ENCODE assay signal across 8 mouse cellular contexts in the genomic region with DNA sequence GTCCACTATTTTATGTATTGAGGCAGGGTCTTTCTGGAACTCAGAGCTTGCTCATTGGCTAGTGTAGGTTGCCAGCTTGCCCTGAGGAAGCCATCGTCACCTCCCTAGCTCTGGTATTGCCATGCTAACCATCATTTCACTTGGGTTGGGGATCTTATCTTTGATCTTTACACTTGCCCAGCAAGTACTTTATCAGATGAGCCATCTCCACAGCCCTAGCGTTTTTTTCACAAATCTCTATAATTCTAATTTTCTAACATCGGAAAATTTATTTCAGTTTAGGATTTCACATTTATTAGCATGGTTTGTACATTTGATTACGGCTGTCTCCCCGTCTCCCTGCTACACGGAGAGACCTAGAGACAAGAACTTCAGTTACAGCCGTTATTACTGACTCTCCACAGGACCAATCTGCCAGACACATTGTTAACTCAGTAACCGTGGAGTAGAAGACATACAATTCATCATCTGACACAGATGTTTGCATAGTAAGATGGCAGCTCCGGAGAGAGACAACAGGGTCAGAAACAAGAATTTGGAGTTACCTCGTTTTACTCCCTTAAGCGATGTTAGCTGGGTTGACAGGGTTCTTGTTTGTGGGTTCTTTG. TPM values are rescaled to one million over a fixed set of nuclear protein-coding genes. Genes with fewer than 3 reads are reported as not detected.
A peak's percentile ranks its signal among the peaks of the same experiment; 100 is the strongest.
DNase-seq lines count a peak whose midpoint lies in the region; ATAC-seq and TF ChIP-seq lines count a peak whose summit lies in the region.

No protein-coding gene starts in this region.

- H3K36me3 ChIP-seq in embryonic facial prominence, embryonic 11.5 days (replicated peaks; ENCODE audit: control insufficient read depth, insufficient read depth, low read depth, low read length) = no peaks in the 10 kb centered on the region
- no peaks in the 10 kb centered on the region; the same call in 1 of the 2 replicates for H3K36me3 ChIP-seq in intestine, embryonic 16.5 days (ENCODE audit: control insufficient read depth, insufficient read depth, low read length)
- H3K36me3 ChIP-seq in neural tube, embryonic 12.5 days = no peaks in the 10 kb centered on the region

- no peak for TF ChIP-seq CTCF in left cerebral cortex, adult 2 months (IDR thresholded peaks at IDR 0.05)

- H3K4me2 ChIP-seq in embryonic facial prominence, embryonic 11.5 days (ENCODE audit: low read depth, low read length) = peak overlapping the region; percentile 44
- peak overlapping the region; percentile 57 for H3K4me2 ChIP-seq in intestine, embryonic 16.5 days (ENCODE audit: low read depth, low read length)
- peak overlapping the region; percentile 70 for H3K4me2 ChIP-seq in neural tube, embryonic 12.5 days (replicated peaks)

- H3K4me1 ChIP-seq in embryonic facial prominence, embryonic 11.5 days (ENCODE audit: control insufficient read depth, insufficient read depth, low read length) = no peaks in the 10 kb centered on the region
- peaks cover 3% of the 10 kb centered on the region; the same call in 1 of the 2 replicates for H3K4me1 ChIP-seq in intestine, embryonic 16.5 days (ENCODE audit: control insufficient read depth, insufficient read depth, low read length)
- peaks cover 17% of the 10 kb centered on the region for H3K4me1 ChIP-seq in neural tube, embryonic 12.5 days

- peak overlapping the region; percentile 57 for H3K9ac ChIP-seq in embryonic facial prominence, embryonic 11.5 days (replicated peaks; ENCODE audit: low read length)
- peak overlapping the region; percentile 77 for H3K9ac ChIP-seq in intestine, embryonic 16.5 days (ENCODE audit: low read depth, low read length)
- peak overlapping the region; percentile 78 for H3K9ac ChIP-seq in neural tube, embryonic 12.5 days

- no peak for ATAC-seq in embryonic facial prominence, embryonic 11.5 days (replicated peaks; ENCODE audit: insufficient number of reproducible peaks, low FRiP score, low TSS enrichment, low read depth)
- ATAC-seq in intestine, embryonic 16.5 days = peak; percentile 17; the same call in 1 of the 2 replicates
- peak; percentile 42; the same call in 1 of the 2 replicates for ATAC-seq in neural tube, embryonic 12.5 days (ENCODE audit: low FRiP score, low read depth)

- peak overlapping the region; percentile 88 for H3K4me3 ChIP-seq in left cerebral cortex, adult 2 months
- H3K4me3 ChIP-seq in embryonic facial prominence, embryonic 11.5 days (ENCODE audit: low read depth, low read length) = peak overlapping the region; percentile 98
- peak overlapping the region; percentile 79 for H3K4me3 ChIP-seq in intestine, embryonic 16.5 days (ENCODE audit: low read length)
- H3K4me3 ChIP-seq in neural tube, embryonic 12.5 days = peak overlapping the region; percentile 92

- intact Hi-C loops in left cerebral cortex, adult 2 months (cut with DNase I) = no loop called here
- intact Hi-C loops in left cerebral cortex, postnatal 25 days (cut with DNase I) = no loop called here

- H3K27ac ChIP-seq in left cerebral cortex, adult 2 months = peak overlapping the region; percentile 97
- peak overlapping the region; percentile 14; the same call in 1 of the 2 replicates for H3K27ac ChIP-seq in embryonic facial prominence, embryonic 11.5 days (replicated peaks; ENCODE audit: low read depth, low read length)
- H3K27ac ChIP-seq in intestine, embryonic 16.5 days (ENCODE audit: low read length) = peak overlapping the region; percentile 97
- peak overlapping the region; percentile 92 for H3K27ac ChIP-seq in neural tube, embryonic 12.5 days

- no peak for DNase-seq in left cerebral cortex, adult 2 months (ENCODE audit: extremely low spot score in 1 of 2, low spot score in 2 of 2)
- no peak for DNase-seq in left cerebral cortex, postnatal 25 days (ENCODE audit: low spot score in 2 of 2)
- peak; percentile 18 for DNase-seq in embryonic facial prominence, embryonic 11.5 days (ENCODE audit: low spot score)
- no peak for DNase-seq in ovary, adult 18-20 months (ENCODE audit: low spot score)
- DNase-seq in urinary bladder, postnatal 10 days (ENCODE audit: low spot score) = no peak
- no peak for DNase-seq in layer of hippocampus, postnatal 14 days (ENCODE audit: low spot score in 2 of 2)

- no peaks in the 10 kb centered on the region for H3K9me3 ChIP-seq in embryonic facial prominence, embryonic 11.5 days (replicated peaks; ENCODE audit: control insufficient read depth, low read length)
- no peaks in the 10 kb centered on the region for H3K9me3 ChIP-seq in intestine, embryonic 16.5 days (ENCODE audit: control insufficient read depth, low read length)
- no peaks in the 10 kb centered on the region for H3K9me3 ChIP-seq in neural tube, embryonic 12.5 days

- H3K27me3 ChIP-seq in embryonic facial prominence, embryonic 11.5 days (ENCODE audit: control insufficient read depth, insufficient read depth, low read length) = no peaks in the 10 kb centered on the region
- no peaks in the 10 kb centered on the region for H3K27me3 ChIP-seq in intestine, embryonic 16.5 days (replicated peaks; ENCODE audit: control insufficient read depth, insufficient read depth, low read length)
- H3K27me3 ChIP-seq in neural tube, embryonic 12.5 days (replicated peaks) = no peaks in the 10 kb centered on the region

- WGBS in embryonic facial prominence, embryonic 11.5 days = 18% methylated on average over 11 of the region's 11 CpGs
- 8% methylated on average over 11 of the region's 11 CpGs for WGBS in intestine, embryonic 16.5 days
- 8% methylated on average over 11 of the region's 11 CpGs for WGBS in neural tube, embryonic 12.5 days

RNA-seq across cellular contexts. Expression of a gene that starts 6.5 kb away (rescaled TPM):
- 10 to 100 TPM; 48.4 to 50.0 TPM for total RNA-seq in left cerebral cortex, adult 2 months (2021)
- 10 to 100 TPM; 52.5 to 53.9 TPM for total RNA-seq in left cerebral cortex, postnatal 25 days (2021)
- polyA plus RNA-seq in embryonic facial prominence, embryonic 11.5 days (2014; fragmentation: Nextera tagmentation; extraction: Ambion mirVana) = 17.6 and 18.4 TPM in 2 replicates
- 28.8 and 30.7 TPM in 2 replicates for polyA plus RNA-seq in intestine, embryonic 16.5 days (2015; fragmentation: Nextera tagmentation; extraction: Ambion mirVana)
- 17.2 and 19.2 TPM in 2 replicates for polyA plus RNA-seq in neural tube, embryonic 12.5 days (2016; fragmentation: Nextera tagmentation; extraction: Ambion mirVana)
- 10 to 100 TPM; 52.4 to 63.0 TPM for total RNA-seq in layer of hippocampus, postnatal 14 days (2021)

RNA-seq across cellular contexts. Expression of a gene that starts 24.0 kb away (rescaled TPM):
- 10 to 100 TPM; 74.7 to 80.7 TPM for total RNA-seq in left cerebral cortex, adult 2 months (2021)
- 10 to 100 TPM; 82.2 to 84.1 TPM for total RNA-seq in left cerebral cortex, postnatal 25 days (2021)
- 11.0 and 11.3 TPM in 2 replicates for polyA plus RNA-seq in embryonic facial prominence, embryonic 11.5 days (2014; fragmentation: Nextera tagmentation; extraction: Ambion mirVana)
- 43.0 and 57.6 TPM in 2 replicates for polyA plus RNA-seq in intestine, embryonic 16.5 days (2015; fragmentation: Nextera tagmentation; extraction: Ambion mirVana)
- 32.7 and 34.7 TPM in 2 replicates for polyA plus RNA-seq in neural tube, embryonic 12.5 days (2016; fragmentation: Nextera tagmentation; extraction: Ambion mirVana)
- 10 to 100 TPM; 88.9 to 89.8 TPM for total RNA-seq in layer of hippocampus, postnatal 14 days (2021)

RNA-seq across cellular contexts. Expression of a gene that starts 38.1 kb away (rescaled TPM):
- total RNA-seq in left cerebral cortex, adult 2 months (2021) = 10 to 100 TPM; 40.9 to 50.4 TPM
- 10 to 100 TPM; 39.3 to 44.9 TPM for total RNA-seq in left cerebral cortex, postnatal 25 days (2021)
- 29.1 and 32.3 TPM in 2 replicates for polyA plus RNA-seq in embryonic facial prominence, embryonic 11.5 days (2014; fragmentation: Nextera tagmentation; extraction: Ambion mirVana)
- 37.5 and 38.0 TPM in 2 replicates for polyA plus RNA-seq in intestine, embryonic 16.5 days (2015; fragmentation: Nextera tagmentation; extraction: Ambion mirVana)
- 44.4 and 44.7 TPM in 2 replicates for polyA plus RNA-seq in neural tube, embryonic 12.5 days (2016; fragmentation: Nextera tagmentation; extraction: Ambion mirVana)
- total RNA-seq in layer of hippocampus, postnatal 14 days (2021) = 10 to 100 TPM; 49.0 to 56.9 TPM

RNA-seq across cellular contexts. Expression of a gene that starts 39.1 kb away (rescaled TPM):
- total RNA-seq in left cerebral cortex, adult 2 months (2021) = 10 to 100 TPM; 28.8 to 30.1 TPM
- total RNA-seq in left cerebral cortex, postnatal 25 days (2021) = 10 to 100 TPM; 28.1 to 28.9 TPM
- polyA plus RNA-seq in embryonic facial prominence, embryonic 11.5 days (2014; fragmentation: Nextera tagmentation; extraction: Ambion mirVana) = 34.6 and 39.2 TPM in 2 replicates
- 60.0 and 64.5 TPM in 2 replicates for polyA plus RNA-seq in intestine, embryonic 16.5 days (2015; fragmentation: Nextera tagmentation; extraction: Ambion mirVana)
- polyA plus RNA-seq in neural tube, embryonic 12.5 days (2016; fragmentation: Nextera tagmentation; extraction: Ambion mirVana) = 32.7 and 36.4 TPM in 2 replicates
- total RNA-seq in layer of hippocampus, postnatal 14 days (2021) = 10 to 100 TPM; 27.2 to 30.7 TPM

RNA-seq across cellular contexts. Expression of a gene that starts 42.5 kb away (rescaled TPM):
- total RNA-seq in left cerebral cortex, adult 2 months (2021) = 1 to 10 TPM; 5.9 to 8.6 TPM
- 1 to 10 TPM; 4.6 to 5.8 TPM for total RNA-seq in left cerebral cortex, postnatal 25 days (2021)
- 6.1 and 7.5 TPM in 2 replicates for polyA plus RNA-seq in embryonic facial prominence, embryonic 11.5 days (2014; fragmentation: Nextera tagmentation; extraction: Ambion mirVana)
- polyA plus RNA-seq in intestine, embryonic 16.5 days (2015; fragmentation: Nextera tagmentation; extraction: Ambion mirVana) = 24.5 and 24.8 TPM in 2 replicates
- 24.0 and 24.6 TPM in 2 replicates for polyA plus RNA-seq in neural tube, embryonic 12.5 days (2016; fragmentation: Nextera tagmentation; extraction: Ambion mirVana)
- 10 to 100 TPM in 1 of 2 experiments, 1 to 10 TPM in 1; 8.0 to 12.2 TPM for total RNA-seq in layer of hippocampus, postnatal 14 days (2021)

Comparison
In these comparisons a context has a peak if more than half of its experiments do, and no peak if none do; other contexts are left out.
1. H3K27ac ChIP-seq: peak in every context shown above with its lines; median percentile 97 in left cerebral cortex, adult 2 months; 97 in intestine, embryonic 16.5 days; 92 in neural tube, embryonic 12.5 days; 14 in embryonic facial prominence, embryonic 11.5 days.